16 mouse cellular contexts compared by ENCODE assay signal in genomic region chr11:98392034-98392433, GRCm38 (mm10). TPM values are rescaled to one million over a fixed set of nuclear protein-coding genes. Genes with fewer than 3 reads are reported as not detected.
A peak's percentile ranks its signal among the peaks of the same experiment; 100 is the strongest.
DNase-seq lines count a peak whose midpoint lies in the region; ATAC-seq and TF ChIP-seq lines count a peak whose summit lies in the region.
"Had no signal": no experiment of that assay in that cellular context is flagged by ENCODE, and none has a peak within 500 bp of the region (broad histone marks: within the 10 kb centered on the region; RNA-seq: fewer than 3 reads in every experiment).

No protein-coding gene starts in this region.

- H3K4me2 ChIP-seq in heart, embryonic 11.5 days, result 0 out of 2 replicates have a peak overlapping the region, but pooled peaks have one; percentile 15
- H3K4me2 ChIP-seq in kidney, postnatal 0 days (ENCODE audit: low read length), result no peak overlapping the region
- H3K4me2 ChIP-seq in embryonic facial prominence, embryonic 13.5 days, result peak overlapping the region; percentile 22; the same call in 1 of the 2 replicates
- no peak overlapping the region for H3K4me2 ChIP-seq in liver, postnatal 0 days (ENCODE audit: low read depth, low read length)
- H3K4me2 ChIP-seq: neural tube, embryonic 13.5 days had no signal

- peak overlapping the region; percentile 92 for H3K27ac ChIP-seq in heart, embryonic 11.5 days (ENCODE audit: low read depth, low read length)
- peak overlapping the region; percentile 47 for H3K27ac ChIP-seq in kidney, postnatal 0 days
- H3K27ac ChIP-seq in embryonic facial prominence, embryonic 13.5 days, result peak overlapping the region; percentile 75
- 0 out of 2 replicates have a peak overlapping the region, but pooled peaks have one; percentile 60 for H3K27ac ChIP-seq in liver, postnatal 0 days (ENCODE audit: low read depth)
- H3K27ac ChIP-seq: neural tube, embryonic 13.5 days had no signal

- DNase-seq in heart, adult 8-10 months (ENCODE audit: low spot score), result no peak
- DNase-seq in kidney, postnatal 0 days (ENCODE audit: low spot score), result peak; percentile 44
- no peak for DNase-seq in kidney, postnatal 4 days
- peak; percentile 23 for DNase-seq in liver, postnatal 0 days
- no peak for DNase-seq in retina, postnatal 1 day
- no peak for DNase-seq in layer of hippocampus, postnatal 14 days (ENCODE audit: low spot score in 2 of 2)
- DNase-seq: adrenal gland, postnatal 36 days; kidney, adult 18-20 months; layer of hippocampus, adult 9-11 months; thymus, adult 2 months had no signal

- H3K9ac ChIP-seq in heart, embryonic 11.5 days (ENCODE audit: low read depth, low read length), result no peak overlapping the region
- H3K9ac ChIP-seq in kidney, postnatal 0 days (ENCODE audit: low read depth, low read length), result no peak overlapping the region
- no peak overlapping the region for H3K9ac ChIP-seq in embryonic facial prominence, embryonic 13.5 days
- no peak overlapping the region for H3K9ac ChIP-seq in liver, postnatal 0 days (replicated peaks)
- H3K9ac ChIP-seq: neural tube, embryonic 13.5 days had no signal

- TF ChIP-seq EP300 in liver, postnatal 0 days (IDR thresholded peaks at IDR 0.05; ENCODE audit: low read depth), result no peak

- WGBS in heart, embryonic 11.5 days (ENCODE audit: insufficient replicate concordance), result 6% methylated on average over 7 of the region's 8 CpGs
- 4% methylated on average over 8 of the region's 8 CpGs for WGBS in kidney, postnatal 0 days
- WGBS in embryonic facial prominence, embryonic 13.5 days, result 9% methylated on average over 8 of the region's 8 CpGs
- 56% methylated on average over 6 of the region's 8 CpGs for WGBS in liver, postnatal 0 days (ENCODE audit: insufficient replicate concordance)

- TF ChIP-seq CTCF in kidney, postnatal 0 days (IDR thresholded peaks at IDR 0.05; ENCODE audit: low read depth), result no peak
- TF ChIP-seq CTCF in liver, postnatal 0 days (IDR thresholded peaks at IDR 0.05; ENCODE audit: low read depth), result no peak

- peaks cover 62% of the 10 kb centered on the region for H3K4me1 ChIP-seq in heart, embryonic 11.5 days (ENCODE audit: control insufficient read depth, insufficient read depth, low read length)
- peaks cover 36% of the 10 kb centered on the region for H3K4me1 ChIP-seq in kidney, postnatal 0 days (replicated peaks; ENCODE audit: insufficient read depth, low read length)
- H3K4me1 ChIP-seq in embryonic facial prominence, embryonic 13.5 days, result peaks cover 37% of the 10 kb centered on the region
- peaks cover 36% of the 10 kb centered on the region for H3K4me1 ChIP-seq in liver, postnatal 0 days (ENCODE audit: insufficient read depth)

- no peak overlapping the region for H3K4me3 ChIP-seq in heart, embryonic 11.5 days (ENCODE audit: low read depth, low read length)
- no peak overlapping the region for H3K4me3 ChIP-seq in kidney, postnatal 0 days (replicated peaks; ENCODE audit: low read depth, low read length)
- H3K4me3 ChIP-seq in embryonic facial prominence, embryonic 13.5 days, result no peak overlapping the region
- H3K4me3 ChIP-seq in liver, postnatal 0 days (ENCODE audit: low read depth, low read length), result no peak overlapping the region
- H3K4me3 ChIP-seq: neural tube, embryonic 13.5 days had no signal

- no peaks in the 10 kb centered on the region for H3K9me3 ChIP-seq in heart, embryonic 11.5 days (replicated peaks; ENCODE audit: control insufficient read depth, low read length)
- no peaks in the 10 kb centered on the region for H3K9me3 ChIP-seq in kidney, postnatal 0 days (replicated peaks; ENCODE audit: low read length)
- no peaks in the 10 kb centered on the region for H3K9me3 ChIP-seq in embryonic facial prominence, embryonic 13.5 days
- no peaks in the 10 kb centered on the region for H3K9me3 ChIP-seq in liver, postnatal 0 days (ENCODE audit: low read length)
- H3K9me3 ChIP-seq: neural tube, embryonic 13.5 days had no signal

- H3K27me3 ChIP-seq in heart, embryonic 11.5 days (ENCODE audit: control insufficient read depth, insufficient read depth, low read length), result peaks cover 9% of the 10 kb centered on the region
- peaks cover 10% of the 10 kb centered on the region for H3K27me3 ChIP-seq in kidney, postnatal 0 days (ENCODE audit: insufficient read depth, low read length)
- H3K27me3 ChIP-seq in embryonic facial prominence, embryonic 13.5 days, result peaks cover 46% of the 10 kb centered on the region
- peaks cover 15% of the 10 kb centered on the region for H3K27me3 ChIP-seq in liver, postnatal 0 days (ENCODE audit: insufficient read depth, low read length)

- no peaks in the 10 kb centered on the region for H3K36me3 ChIP-seq in heart, embryonic 11.5 days (ENCODE audit: control insufficient read depth, insufficient read depth, low read length)
- H3K36me3 ChIP-seq in kidney, postnatal 0 days (ENCODE audit: insufficient read depth, low read length), result no peaks in the 10 kb centered on the region
- H3K36me3 ChIP-seq in embryonic facial prominence, embryonic 13.5 days, result no peaks in the 10 kb centered on the region
- no peaks in the 10 kb centered on the region for H3K36me3 ChIP-seq in liver, postnatal 0 days (replicated peaks; ENCODE audit: insufficient read depth, low read length)
- H3K36me3 ChIP-seq: neural tube, embryonic 13.5 days had no signal

- ATAC-seq in heart, embryonic 11.5 days (replicated peaks; ENCODE audit: insufficient number of reproducible peaks, low FRiP score, low TSS enrichment), result no peak
- ATAC-seq in kidney, postnatal 0 days (replicated peaks; ENCODE audit: low FRiP score, low read depth), result no peak
- no peak for ATAC-seq in embryonic facial prominence, embryonic 13.5 days (ENCODE audit: insufficient number of reproducible peaks, insufficient read depth, low FRiP score, low TSS enrichment, low read depth)
- no peak for ATAC-seq in liver, postnatal 0 days

RNA-seq across cellular contexts. Expression of gene Pnmt, which starts 5.8 kb away (rescaled TPM):
- 3.9 and 4.8 TPM in 2 replicates for polyA plus RNA-seq in heart, embryonic 11.5 days (2014; fragmentation: Nextera tagmentation; extraction: Ambion mirVana)
- total RNA-seq in heart, adult 8-10 months (2022), result 1 to 10 TPM in 3 of 4 experiments, not detected in 1; 1.2 to 1.6 (median 1.4) TPM
- polyA plus RNA-seq in kidney, postnatal 0 days (2015; fragmentation: Nextera tagmentation; extraction: Ambion mirVana), result 3.5 and 3.7 TPM in 2 replicates
- polyA plus RNA-seq in embryonic facial prominence, embryonic 13.5 days (2015; fragmentation: Nextera tagmentation; extraction: Ambion mirVana), result 0.45 and 1.3 TPM in 2 replicates
- not detected in 2 replicates for polyA plus RNA-seq in liver, postnatal 0 days (2015; fragmentation: Nextera tagmentation; extraction: Ambion mirVana)
- total RNA-seq in layer of hippocampus, postnatal 14 days (2021), result under 1 TPM; 0.28 to 0.38 TPM
- total RNA-seq: hematopoietic stem cell, adult 5-6 weeks had no signal
- polyA plus RNA-seq: erythroblast, embryonic 14.5 days had no signal

RNA-seq across cellular contexts. Expression of gene Pgap3, which starts 8.3 kb away (rescaled TPM):
- 10.6 and 13.7 TPM in 2 replicates for polyA plus RNA-seq in heart, embryonic 11.5 days (2014; fragmentation: Nextera tagmentation; extraction: Ambion mirVana)
- total RNA-seq in heart, adult 8-10 months (2022), result 1 to 10 TPM; 8.2 to 9.6 (median 8.9) TPM
- 16.1 and 17.4 TPM in 2 replicates for polyA plus RNA-seq in kidney, postnatal 0 days (2015; fragmentation: Nextera tagmentation; extraction: Ambion mirVana)
- 10.9 and 11.3 TPM in 2 replicates for polyA plus RNA-seq in embryonic facial prominence, embryonic 13.5 days (2015; fragmentation: Nextera tagmentation; extraction: Ambion mirVana)
- 2.5 and 3.0 TPM in 2 replicates for polyA plus RNA-seq in liver, postnatal 0 days (2015; fragmentation: Nextera tagmentation; extraction: Ambion mirVana)
- total RNA-seq in layer of hippocampus, postnatal 14 days (2021), result 10 to 100 TPM; 10.0 to 10.1 TPM

RNA-seq across cellular contexts. Expression of gene Tcap, which starts 8.4 kb away (rescaled TPM):
- 149 and 151 TPM in 2 replicates for polyA plus RNA-seq in heart, embryonic 11.5 days (2014; fragmentation: Nextera tagmentation; extraction: Ambion mirVana)
- 1,000 to 10,000 TPM; 2,176 to 4,520 (median 3,450) TPM for total RNA-seq in heart, adult 8-10 months (2022)
- 1.8 and 2.1 TPM in 2 replicates for polyA plus RNA-seq in kidney, postnatal 0 days (2015; fragmentation: Nextera tagmentation; extraction: Ambion mirVana)
- 0.89 and 1.1 TPM in 2 replicates for polyA plus RNA-seq in embryonic facial prominence, embryonic 13.5 days (2015; fragmentation: Nextera tagmentation; extraction: Ambion mirVana)
- polyA plus RNA-seq in liver, postnatal 0 days (2015; fragmentation: Nextera tagmentation; extraction: Ambion mirVana), result 0.26 and 6.0 TPM in 2 replicates
- 1 to 10 TPM in 1 of 2 experiments, under 1 TPM in 1; 0.94 to 1.3 TPM for total RNA-seq in layer of hippocampus, postnatal 14 days (2021)
- total RNA-seq: hematopoietic stem cell, adult 5-6 weeks; midbrain, postnatal 0 days had no signal
- polyA plus RNA-seq: erythroblast, embryonic 14.5 days; midbrain, postnatal 0 days had no signal

RNA-seq across cellular contexts. Expression of gene Erbb2, which starts 20.2 kb away (rescaled TPM):
- 48.0 and 56.4 TPM in 2 replicates for polyA plus RNA-seq in heart, embryonic 11.5 days (2014; fragmentation: Nextera tagmentation; extraction: Ambion mirVana)
- 1 to 10 TPM; 5.4 to 9.1 (median 8.0) TPM for total RNA-seq in heart, adult 8-10 months (2022)
- polyA plus RNA-seq in kidney, postnatal 0 days (2015; fragmentation: Nextera tagmentation; extraction: Ambion mirVana), result 36.1 and 41.1 TPM in 2 replicates
- 49.6 and 51.1 TPM in 2 replicates for polyA plus RNA-seq in embryonic facial prominence, embryonic 13.5 days (2015; fragmentation: Nextera tagmentation; extraction: Ambion mirVana)
- 1.0 and 1.2 TPM in 2 replicates for polyA plus RNA-seq in liver, postnatal 0 days (2015; fragmentation: Nextera tagmentation; extraction: Ambion mirVana)
- total RNA-seq in layer of hippocampus, postnatal 14 days (2021), result 1 to 10 TPM; 2.4 to 2.9 TPM
- total RNA-seq: hematopoietic stem cell, adult 5-6 weeks had no signal

RNA-seq across cellular contexts. Expression of gene Stard3, which starts 33.9 kb away (rescaled TPM):
- 39.6 and 40.6 TPM in 2 replicates for polyA plus RNA-seq in heart, embryonic 11.5 days (2014; fragmentation: Nextera tagmentation; extraction: Ambion mirVana)
- total RNA-seq in heart, adult 8-10 months (2022), result 10 to 100 TPM; 17.2 to 28.8 (median 23.7) TPM
- 42.4 and 42.8 TPM in 2 replicates for polyA plus RNA-seq in kidney, postnatal 0 days (2015; fragmentation: Nextera tagmentation; extraction: Ambion mirVana)
- 38.3 and 42.3 TPM in 2 replicates for polyA plus RNA-seq in embryonic facial prominence, embryonic 13.5 days (2015; fragmentation: Nextera tagmentation; extraction: Ambion mirVana)
- 14.5 and 15.4 TPM in 2 replicates for polyA plus RNA-seq in liver, postnatal 0 days (2015; fragmentation: Nextera tagmentation; extraction: Ambion mirVana)
- 10 to 100 TPM; 22.6 to 24.8 TPM for total RNA-seq in layer of hippocampus, postnatal 14 days (2021)

Comparison
In these comparisons a context has a peak if more than half of its experiments do, and no peak if none do; other contexts are left out.
1. DNase-seq: peak in kidney, postnatal 0 days (single experiment) and liver, postnatal 0 days (single experiment); none in heart, adult 8-10 months (single experiment), kidney, postnatal 4 days (0 of 2), retina, postnatal 1 day (single experiment) and layer of hippocampus, postnatal 14 days (0 of 2).
2. H3K4me2 ChIP-seq: peak in heart, embryonic 11.5 days (single experiment) and embryonic facial prominence, embryonic 13.5 days (single experiment); none in kidney, postnatal 0 days (single experiment) and liver, postnatal 0 days (single experiment).
3. RNA of gene Tcap, which starts 8.4 kb away (polyA plus RNA-seq): 149 to 151 TPM in heart, embryonic 11.5 days; 1.8 to 2.1 TPM in kidney, postnatal 0 days, 0.89 to 1.1 TPM in embryonic facial prominence, embryonic 13.5 days and 0.26 to 6.0 TPM in liver, postnatal 0 days; every median in the first group is over 10 times any median in the second.
4. Peak in every context shown above with its lines, with median percentiles within 50 percentile points of each other: H3K27ac ChIP-seq.